Mouse (Mus musculus) mouse embryonic stem cell (cell line): ENCODE measurements around the gene Tbxas1.

Experiments
- in situ Hi-C, 2 experiments: fragments of 300-500 bp; cut with MboI; formaldehyde crosslinking; loops; 1 replicate in 1 of 2; 3 replicates in 1 of 2; pipeline ENCODE4 v1.14.3; 2019 to 2020; ENCODE audit warnings: low sequenced_read_pairs in 2 of 2, low pct_unique_long_range_greater_than_20kb in 1 of 2, mixed read lengths in 1 of 2; ENCODE audit not compliant: unreplicated experiment in 1 of 2

Gene Tbxas1

DNA sequence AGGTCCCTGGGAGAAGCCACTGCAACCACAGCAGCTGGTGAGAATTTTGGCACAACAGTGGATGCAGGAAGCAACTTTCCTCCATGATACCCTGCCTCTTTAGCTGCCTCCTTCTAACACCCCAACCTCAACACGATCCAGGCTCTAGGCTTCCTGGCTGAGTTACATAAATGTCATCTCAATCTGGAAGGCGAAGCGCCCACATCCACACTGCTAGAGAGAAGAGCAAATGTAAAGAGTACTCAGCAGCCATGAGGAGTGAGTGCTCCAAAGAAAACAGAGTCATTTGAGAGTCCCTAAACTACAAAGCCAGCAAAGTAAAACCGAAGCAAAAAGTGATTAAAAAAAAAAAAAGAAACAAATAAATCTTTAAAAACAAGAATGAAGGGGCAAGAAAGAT, 229.4 kb downstream of the Tbxas1 start:
- in situ Hi-C loops, result no loop called here

DNA sequence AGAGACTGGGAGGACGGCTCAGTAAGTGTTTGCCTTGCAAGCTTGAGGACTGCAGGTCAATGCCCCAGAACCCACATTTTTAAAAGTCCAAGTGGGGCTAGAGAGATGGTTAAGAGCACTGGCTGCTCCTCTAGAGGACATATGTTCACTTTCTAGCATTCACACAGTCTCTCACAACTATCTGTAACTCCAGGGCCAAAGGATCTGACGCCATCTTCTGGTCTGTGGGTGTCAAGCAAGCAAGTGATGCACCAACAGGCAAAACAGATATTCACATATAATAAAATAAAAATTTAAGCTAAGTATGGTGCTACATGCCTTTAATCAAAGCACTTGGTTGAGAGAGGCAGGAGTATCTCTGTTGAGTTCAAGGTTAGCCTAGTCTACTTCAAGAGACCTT, 231.6 kb downstream of the Tbxas1 start:
- in situ Hi-C loops, result no loop called here

DNA sequence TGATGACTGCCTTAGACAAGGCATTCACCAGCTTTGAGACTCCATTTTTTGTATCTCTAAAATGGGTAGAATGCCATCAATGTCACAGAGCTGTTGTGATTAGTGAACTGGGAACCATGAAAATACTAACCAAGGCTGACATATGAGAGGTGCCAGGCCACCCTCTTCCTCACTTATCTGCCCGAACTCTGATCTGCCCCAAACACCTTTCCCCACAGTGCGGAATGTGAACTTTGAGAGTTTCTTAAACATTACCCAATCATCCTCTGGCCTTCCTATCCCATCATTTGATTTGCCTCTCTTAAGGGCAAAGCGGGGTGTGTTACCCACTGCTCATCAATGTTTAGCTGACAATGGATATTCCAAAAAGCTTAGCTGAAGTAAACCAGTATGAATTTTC, 237.5 kb downstream of the Tbxas1 start:
- in situ Hi-C loops, result no loop called here

DNA sequence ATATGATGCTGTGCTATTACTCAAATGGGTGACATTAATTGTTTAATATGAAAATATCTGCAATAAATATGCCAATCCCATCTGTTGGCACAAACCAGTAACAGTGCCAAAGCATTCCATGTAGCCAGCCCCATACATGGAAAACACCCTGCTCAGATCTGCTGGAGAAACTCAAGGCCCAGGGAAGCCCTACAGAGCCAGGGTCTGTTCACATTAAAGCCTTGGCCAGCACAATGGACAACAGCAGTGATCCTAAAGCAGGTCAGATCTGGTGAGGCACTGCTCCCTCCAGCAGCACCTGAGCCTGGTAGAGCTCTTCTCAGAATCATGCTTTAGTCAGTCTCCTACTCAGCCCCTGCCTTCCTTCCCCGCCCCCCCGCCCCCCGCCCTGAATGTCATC, 237.9 kb downstream of the Tbxas1 start:
- in situ Hi-C loops, result no loop called here

DNA sequence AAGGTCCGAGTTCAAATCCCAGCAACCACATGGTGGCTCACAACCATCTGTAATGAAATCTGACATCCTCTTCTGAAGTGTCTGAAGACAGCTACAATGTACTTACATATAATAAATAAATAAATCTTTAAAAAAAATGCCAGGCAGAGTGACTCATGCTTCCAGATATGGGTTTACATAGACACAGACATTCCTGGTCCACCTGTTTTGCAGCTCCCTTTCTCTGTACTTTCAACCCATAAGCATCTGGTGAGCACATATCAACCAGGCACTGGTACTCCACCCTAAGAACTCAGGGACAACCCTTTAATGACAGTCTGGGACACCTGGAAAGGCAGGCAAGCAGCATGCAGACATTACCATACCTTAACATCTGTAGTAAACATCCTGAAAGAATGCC, 240.2 kb downstream of the Tbxas1 start:
- in situ Hi-C loops, result no loop called here

DNA sequence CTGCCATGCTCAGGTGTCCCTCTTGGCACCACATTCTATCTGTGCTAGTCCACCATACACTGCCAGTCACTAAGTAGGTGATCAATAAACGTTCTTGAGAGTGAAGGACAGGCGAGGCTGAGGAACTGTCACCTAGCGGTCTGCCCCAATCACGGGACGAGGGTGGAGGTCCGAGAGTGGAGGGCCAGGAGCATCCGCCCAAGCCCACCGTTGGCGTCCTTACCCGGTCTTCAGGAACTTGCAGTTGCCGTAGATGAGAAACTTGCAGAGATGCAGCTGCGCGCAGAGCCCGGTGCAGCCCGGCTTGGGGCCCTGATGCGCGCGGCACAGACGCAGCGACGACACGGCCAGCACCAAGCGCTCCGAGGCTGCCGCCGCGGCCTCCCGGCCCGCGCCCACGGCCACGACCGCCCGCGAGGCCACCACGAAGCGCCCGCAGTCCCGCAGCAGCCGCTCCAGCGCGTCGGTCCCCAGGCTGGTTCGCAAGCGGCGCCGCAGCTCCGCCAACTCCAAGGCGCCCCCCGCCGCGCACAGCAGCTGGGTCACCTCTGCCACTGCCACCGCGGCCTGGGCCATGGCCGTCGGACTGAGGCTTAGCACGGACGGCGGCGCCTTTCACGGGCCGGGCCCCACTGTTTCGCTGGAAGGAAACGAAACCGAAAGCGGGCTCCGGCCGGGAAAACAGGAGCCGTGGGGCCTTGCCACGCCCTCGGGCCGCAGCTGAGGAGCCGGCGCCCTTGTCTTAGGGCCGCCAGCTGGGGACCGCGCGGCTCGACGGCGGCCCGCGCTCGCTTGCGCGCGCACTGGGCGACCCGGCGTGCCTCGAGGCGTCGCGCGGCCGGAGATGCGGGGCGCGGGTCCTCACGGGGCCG, 242.6 kb downstream of the Tbxas1 start, which contains the start of gene Parp12:
TSS of gene Parp12 (minus strand) at position 766 of the 872 bp plus-strand sequence.
- in situ Hi-C loops, result no loop called here

DNA sequence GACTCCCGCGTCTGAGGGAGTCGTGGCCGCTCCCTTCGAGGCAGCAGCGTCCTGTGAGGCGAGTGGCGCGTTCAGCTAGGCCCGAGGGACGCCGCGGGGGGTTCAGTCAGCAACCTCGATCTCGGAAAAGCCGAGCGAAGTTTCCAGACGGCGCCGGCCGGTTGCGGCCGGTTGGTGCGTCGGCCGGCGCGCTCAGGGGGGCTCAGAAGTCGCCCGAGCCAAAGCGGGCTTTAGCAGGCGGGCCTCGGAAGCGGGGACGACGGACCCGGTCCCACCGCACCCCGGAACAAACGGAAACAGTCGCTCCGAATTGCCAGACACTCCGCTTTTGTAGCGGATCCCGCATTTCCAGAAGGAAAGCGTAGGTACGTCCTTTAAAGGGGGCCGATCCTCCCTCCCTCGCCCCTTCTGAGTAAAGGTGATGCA, 243.3 kb downstream of the Tbxas1 start:
- in situ Hi-C loops, result no loop called here

DNA sequence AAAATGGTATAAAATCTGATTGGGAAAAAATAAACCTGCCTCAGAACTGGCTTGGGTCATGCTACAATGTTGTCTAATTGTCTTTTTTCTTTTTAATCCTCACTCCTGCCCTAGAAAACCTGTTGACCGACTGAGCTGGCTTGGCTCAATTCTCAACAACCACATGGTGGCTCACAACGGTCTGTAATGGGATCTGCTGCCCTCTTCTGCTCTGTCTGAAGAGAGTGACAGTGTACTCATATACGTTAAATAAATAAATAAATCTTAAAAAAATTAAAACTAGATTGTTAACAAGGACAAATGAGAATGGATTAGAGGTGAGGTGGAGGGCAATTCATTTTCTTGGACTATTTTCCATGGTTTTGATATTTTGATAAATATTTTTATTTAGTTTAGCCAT, 245.5 kb downstream of the Tbxas1 start:
- in situ Hi-C loops, result no loop called here

DNA sequence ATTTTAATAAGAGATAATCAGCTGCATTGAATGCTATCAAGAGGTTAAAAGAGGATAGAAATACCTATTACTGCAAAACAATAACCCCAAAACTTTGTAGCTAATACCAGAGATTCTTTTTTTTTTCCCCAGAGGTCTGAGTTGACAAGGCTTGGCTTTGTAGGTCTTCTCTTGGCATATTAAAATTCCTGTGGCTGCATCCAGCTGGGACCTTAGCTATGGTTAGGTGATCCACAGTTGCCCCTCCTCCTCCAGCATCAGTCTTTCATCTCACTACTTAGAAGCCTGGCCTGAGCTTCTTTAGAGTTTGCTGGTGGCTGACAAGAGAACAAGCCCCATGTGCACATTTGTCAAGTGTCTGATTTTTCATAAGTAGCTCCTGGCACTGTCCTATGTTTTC, 249.5 kb downstream of the Tbxas1 start:
- in situ Hi-C loops, result no loop called here

DNA sequence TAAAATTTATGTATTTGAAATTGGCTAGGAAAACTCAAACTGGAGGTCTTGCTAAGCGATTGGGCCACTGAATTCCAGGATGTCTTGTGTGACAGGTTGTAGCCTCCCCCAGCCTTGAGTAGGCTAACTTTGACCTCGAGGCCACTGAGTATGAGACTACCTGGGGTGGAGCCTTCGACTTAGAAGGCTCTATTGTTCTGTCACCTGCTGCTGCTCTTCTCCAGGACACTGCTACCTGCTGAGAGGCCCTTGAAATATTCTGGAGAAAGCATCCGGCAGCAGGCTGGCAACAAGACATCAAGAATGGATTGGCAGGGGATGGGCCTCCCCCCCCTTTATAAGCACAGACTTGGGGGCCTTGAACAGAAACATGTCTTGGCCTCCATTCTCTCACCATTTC, 256.3 kb downstream of the Tbxas1 start:
- in situ Hi-C loops, result no loop called here

DNA sequence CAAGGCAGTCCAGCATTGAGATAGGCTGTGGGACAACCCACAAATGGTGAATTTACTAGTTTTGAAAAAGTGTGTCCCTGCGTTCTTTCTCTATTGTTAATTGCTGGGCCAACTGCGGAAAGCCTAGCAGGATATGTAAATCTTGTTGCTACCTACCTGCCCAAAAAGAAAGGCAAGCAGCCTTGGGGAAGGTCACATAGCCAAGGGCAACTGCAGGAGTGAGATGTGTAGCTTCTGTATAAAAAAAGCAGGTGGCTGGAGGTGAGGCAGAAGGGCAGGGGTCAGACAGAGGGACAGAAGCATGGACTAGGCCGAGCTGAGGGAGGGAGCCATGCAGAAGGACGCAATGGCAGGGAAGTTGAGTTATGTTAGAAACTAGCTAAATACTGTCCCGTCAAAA, 257.4 kb downstream of the Tbxas1 start:
- in situ Hi-C loops, result no loop called here
